Mouse (Mus musculus): ENCODE results near the gene Cdc42bpb. TPM values are rescaled to one million over a fixed set of nuclear protein-coding genes. Genes with fewer than 3 reads are reported as not detected.

Cdc42bpb gene
- polyA plus RNA-seq, 1 experiment from 2014 or later, result 47.5 TPM

- DNase-seq (no peak), ATAC-seq (ENCODE audit: insufficient read depth) (no peak)
- Histone ChIP-seq H3K9ac (no peak overlapping the region), H3K4me2 (no peak overlapping the region), H3K4me1 (ENCODE audit: insufficient read depth) (no peaks in the 10 kb centered on the region), H3K9me3 (ENCODE audit: low read depth, low read length) (no peaks in the 10 kb centered on the region), H3K27me3 (ENCODE audit: insufficient read depth, low read length) (no peaks in the 10 kb centered on the region), H3K4me3 (ENCODE audit: low read depth, low read length) (no peak overlapping the region), H3K27ac (ENCODE audit: low read depth) (no peak overlapping the region), H3K36me3 (ENCODE audit: insufficient read depth) (peaks cover 91% of the 10 kb centered on the region)
- no peak for TF ChIP-seq CTCF (IDR thresholded peaks at IDR 0.05; ENCODE audit: low read depth)
- WGBS, result 93% methylated on average over 27 of the region's 27 CpGs
These were observed 76.0 kb downstream of the Cdc42bpb start for GRCm38 (mm10) chr12:111301322-111302017.

- no peak for DNase-seq
- no peak for TF ChIP-seq CTCF (IDR thresholded peaks at IDR 0.05; ENCODE audit: low read depth)
- Histone ChIP-seq H3K9me3 (ENCODE audit: low read depth, low read length) (no peaks in the 10 kb centered on the region), H3K4me2 (no peak overlapping the region), H3K27me3 (ENCODE audit: insufficient read depth, low read length) (no peaks in the 10 kb centered on the region), H3K36me3 (ENCODE audit: insufficient read depth) (peaks cover 72% of the 10 kb centered on the region), H3K4me1 (ENCODE audit: insufficient read depth) (no peaks in the 10 kb centered on the region), H3K27ac (ENCODE audit: low read depth) (no peak overlapping the region), H3K9ac (no peak overlapping the region), H3K4me3 (ENCODE audit: low read depth, low read length) (no peak overlapping the region)
- no peak for ATAC-seq (ENCODE audit: insufficient read depth)
- 92% methylated on average over 12 of the region's 12 CpGs for WGBS
These were observed 84.5 kb downstream of the Cdc42bpb start for GRCm38 (mm10) chr12:111293025-111293424.

DNA sequence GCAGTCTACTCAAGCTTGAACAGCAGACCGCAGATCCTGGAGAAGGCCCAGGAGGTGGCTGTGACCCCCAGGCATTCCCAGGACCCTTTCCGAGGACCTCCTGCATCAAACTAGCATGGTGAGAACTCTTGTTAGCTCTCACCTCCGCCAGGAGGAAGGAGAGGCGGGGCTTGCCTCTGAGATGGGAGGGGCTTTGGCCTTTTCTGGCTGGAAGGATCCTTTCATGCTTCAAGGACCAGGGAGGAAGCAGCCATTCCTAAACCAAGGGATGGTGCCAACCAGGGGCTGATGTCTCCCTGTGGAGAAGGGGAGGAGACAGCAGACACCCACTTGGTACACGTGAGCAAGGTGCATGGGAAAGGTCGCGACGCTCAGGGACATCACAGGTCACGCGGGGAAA, 93.0 kb downstream of the Cdc42bpb start:
- Histone ChIP-seq H3K9me3 (ENCODE audit: low read depth, low read length) (no peaks in the 10 kb centered on the region), H3K4me2 (peak overlapping the region; percentile 48), H3K4me1 (ENCODE audit: insufficient read depth) (peaks cover 10% of the 10 kb centered on the region; the same call in 1 of the 2 replicates), H3K27ac (ENCODE audit: low read depth) (no peak overlapping the region), H3K9ac (no peak overlapping the region), H3K36me3 (ENCODE audit: insufficient read depth) (no peaks in the 10 kb centered on the region), H3K4me3 (ENCODE audit: low read depth, low read length) (peak overlapping the region; percentile 14; the same call in 1 of the 2 replicates), H3K27me3 (ENCODE audit: insufficient read depth, low read length) (no peaks in the 10 kb centered on the region)
- 0 out of 2 replicates have a peak, but pooled peaks have one; percentile 13 for ATAC-seq (ENCODE audit: insufficient read depth)
- TF ChIP-seq CTCF (IDR thresholded peaks at IDR 0.05; ENCODE audit: low read depth), result no peak
- DNase-seq, result peak; percentile 55
- WGBS, result 15% methylated on average over 10 of the region's 10 CpGs

DNA sequence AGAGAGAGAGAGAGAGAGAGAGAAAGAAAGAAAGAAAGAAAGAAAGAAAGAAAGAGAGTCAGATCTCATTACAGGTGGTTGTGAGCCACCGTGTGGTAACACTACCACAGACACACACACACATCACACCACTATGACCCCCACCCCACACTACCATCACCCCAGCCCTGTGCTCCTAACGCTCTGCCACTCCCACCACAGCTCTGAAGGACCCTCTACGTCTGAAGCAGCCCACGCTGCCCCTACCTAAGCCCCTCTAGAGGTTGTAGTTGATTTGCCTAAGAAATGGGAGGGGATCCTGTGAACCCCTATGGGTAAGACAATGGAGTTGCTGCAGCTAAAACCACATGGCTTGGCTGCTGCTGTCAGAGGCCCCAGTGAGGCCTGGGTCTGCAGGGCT, 93.9 kb downstream of the Cdc42bpb start:
- ATAC-seq (ENCODE audit: insufficient read depth) (no peak), DNase-seq (no peak)
- peaks cover 10% of the 10 kb centered on the region; the same call in 1 of the 2 replicates for H3K4me1 ChIP-seq (ENCODE audit: insufficient read depth)
- 69% methylated on average over 4 of the region's 4 CpGs for WGBS
- H3K9me3 ChIP-seq (ENCODE audit: low read depth, low read length), result peaks cover 3% of the 10 kb centered on the region; the same call in 1 of the 2 replicates
- no peak overlapping the region for H3K4me2 ChIP-seq
- H3K36me3 ChIP-seq (ENCODE audit: insufficient read depth), result no peaks in the 10 kb centered on the region
- H3K4me3 ChIP-seq (ENCODE audit: low read depth, low read length), result no peak overlapping the region
- H3K27me3 ChIP-seq (ENCODE audit: insufficient read depth, low read length), result no peaks in the 10 kb centered on the region
- no peak for TF ChIP-seq CTCF (IDR thresholded peaks at IDR 0.05; ENCODE audit: low read depth)
- no peak overlapping the region for H3K9ac ChIP-seq
- H3K27ac ChIP-seq (ENCODE audit: low read depth), result no peak overlapping the region

- 37% methylated on average over 6 of the region's 6 CpGs for WGBS
- DNase-seq (no peak), ATAC-seq (ENCODE audit: insufficient read depth) (no peak)
- Histone ChIP-seq H3K4me3 (ENCODE audit: low read depth, low read length) (no peak overlapping the region), H3K4me1 (ENCODE audit: insufficient read depth) (peaks cover 10% of the 10 kb centered on the region), H3K4me2 (no peak overlapping the region), H3K9ac (no peak overlapping the region), H3K9me3 (ENCODE audit: low read depth, low read length) (peaks cover 4% of the 10 kb centered on the region; the same call in 1 of the 2 replicates), H3K36me3 (ENCODE audit: insufficient read depth) (no peaks in the 10 kb centered on the region), H3K27me3 (ENCODE audit: insufficient read depth, low read length) (peaks cover 61% of the 10 kb centered on the region), H3K27ac (ENCODE audit: low read depth) (no peak overlapping the region)
- no peak for TF ChIP-seq CTCF (IDR thresholded peaks at IDR 0.05; ENCODE audit: low read depth)
These were observed 101.1 kb downstream of the Cdc42bpb start for GRCm38 (mm10) chr12:111276371-111276770.

DNA sequence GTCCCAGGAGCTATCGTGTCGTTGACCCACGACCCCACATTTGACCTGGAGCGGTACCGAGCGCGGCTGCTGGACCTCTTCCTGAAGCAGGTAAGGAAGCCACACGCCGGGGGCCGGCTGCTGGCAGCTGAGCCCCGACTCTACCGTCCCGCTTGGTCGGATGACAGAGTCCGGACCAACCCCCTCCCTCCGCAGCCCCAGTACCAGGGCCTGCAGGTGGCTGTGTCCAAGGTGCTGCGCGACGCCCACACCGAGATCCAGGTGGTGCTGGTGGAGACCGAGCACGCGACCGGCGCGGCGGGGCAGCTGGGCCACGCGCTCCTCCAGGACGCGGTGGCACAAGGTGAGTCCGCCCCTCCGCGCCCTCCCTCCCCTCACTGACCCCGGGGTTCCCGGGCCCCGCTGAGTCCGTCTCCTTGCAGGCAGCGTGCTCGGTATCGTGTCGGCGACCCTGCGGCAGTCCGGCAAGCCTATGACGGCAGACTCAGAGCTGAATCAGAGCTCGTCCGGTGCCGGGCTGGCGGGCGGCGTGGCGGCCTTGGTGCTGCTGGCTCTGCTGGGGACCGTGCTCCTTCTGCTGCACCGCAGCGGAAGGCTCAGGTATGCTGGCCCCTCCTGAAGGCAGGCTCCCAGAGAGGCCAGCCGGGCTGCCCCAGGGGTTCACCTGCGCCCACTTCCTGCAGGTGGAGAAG, 102.2 kb downstream of the Cdc42bpb start:
- DNase-seq (peak; percentile 42), ATAC-seq (ENCODE audit: insufficient read depth) (0 out of 2 replicates have a peak, but pooled peaks have one; percentile 23)
- H3K9me3 ChIP-seq (ENCODE audit: low read depth, low read length), result peaks cover 4% of the 10 kb centered on the region; the same call in 1 of the 2 replicates
- no peak overlapping the region for H3K27ac ChIP-seq (ENCODE audit: low read depth)
- no peak for TF ChIP-seq CTCF (IDR thresholded peaks at IDR 0.05; ENCODE audit: low read depth)
- H3K27me3 ChIP-seq (ENCODE audit: insufficient read depth, low read length), result peaks cover 72% of the 10 kb centered on the region
- WGBS, result under 1% methylated on average over 58 of the region's 58 CpGs
- H3K4me1 ChIP-seq (ENCODE audit: insufficient read depth), result peaks cover 10% of the 10 kb centered on the region
- peak overlapping the region; percentile 42 for H3K4me3 ChIP-seq (ENCODE audit: low read depth, low read length)
- H3K9ac ChIP-seq, result no peak overlapping the region; the same call in 1 of the 2 replicates
- no peaks in the 10 kb centered on the region for H3K36me3 ChIP-seq (ENCODE audit: insufficient read depth)
- H3K4me2 ChIP-seq, result peak overlapping the region; percentile 70
